Mouse (Mus musculus): ENCODE data around the gene Zfp239.

GRCm38 (mm10) chr6:117901510-117902402, 39.9 kb downstream of the Zfp239 start:
- no peak for TF ChIP-seq POLR2A (IDR thresholded peaks at IDR 0.05; ENCODE audit: low read depth, low read length)
- no peak for TF ChIP-seq CTCF (IDR thresholded peaks at IDR 0.05; ENCODE audit: extremely low read depth, insufficient read length, insufficient replicate concordance, low read depth, low read length)

Data from small intestine, adult 2 months (tissue).